Comparison of ENCODE assay signal across 8 mouse cellular contexts in the genomic region with DNA sequence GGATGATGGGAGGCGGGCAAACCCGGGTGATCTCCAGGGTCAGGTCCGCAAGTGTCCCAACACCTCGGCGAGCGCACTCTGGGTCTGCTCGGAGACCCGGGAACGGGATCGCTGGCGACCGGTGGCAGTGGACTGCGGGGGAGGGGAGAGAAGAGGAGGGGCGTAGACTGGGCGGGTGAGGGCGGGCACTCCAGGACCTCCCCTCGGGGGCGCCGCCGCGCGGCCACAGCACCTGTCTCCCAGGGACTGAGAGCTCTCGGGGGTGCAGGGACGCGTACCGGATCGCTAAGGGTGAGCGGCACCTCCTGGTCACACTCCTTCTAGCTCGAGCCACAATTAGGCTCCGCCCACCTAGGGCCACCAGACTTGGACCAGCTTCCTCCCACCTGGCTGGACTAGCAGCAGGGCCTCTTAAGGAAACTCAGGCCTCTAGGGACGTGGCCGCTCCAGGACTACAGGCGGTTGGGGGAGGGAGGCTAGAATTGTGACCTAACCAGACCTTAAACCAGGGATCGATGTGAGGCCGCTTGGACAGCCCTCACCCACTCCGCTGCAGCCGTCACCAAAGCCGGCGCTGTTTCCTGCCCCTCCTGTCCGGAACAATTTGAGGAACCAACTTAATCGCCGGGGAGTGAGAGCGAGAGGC. TPM values are rescaled to one million over a fixed set of nuclear protein-coding genes. Genes with fewer than 3 reads are reported as not detected.
A peak's percentile ranks its signal among the peaks of the same experiment; 100 is the strongest.
DNase-seq lines count a peak whose midpoint lies in the region; ATAC-seq lines count a peak whose summit lies in the region.

TSS of gene Cmtm8 (minus strand) at position 140 of the 646 bp plus-strand sequence.

- H3K9ac ChIP-seq in limb, embryonic 11.5 days (ENCODE audit: low read length): peak within 1 kb of the TSS; percentile 56
- peak within 1 kb of the TSS; percentile 68 for H3K9ac ChIP-seq in midbrain, embryonic 11.5 days (ENCODE audit: low read length)

- peak within 1 kb of the TSS; percentile 97 for H3K4me2 ChIP-seq in limb, embryonic 11.5 days (ENCODE audit: low read depth, severe bottlenecking)
- peak within 1 kb of the TSS; percentile 98 for H3K4me2 ChIP-seq in midbrain, embryonic 11.5 days

- H3K36me3 ChIP-seq in limb, embryonic 11.5 days (ENCODE audit: control insufficient read depth, insufficient read depth, low read length): no peaks in the 10 kb centered on the region
- no peaks in the 10 kb centered on the region for H3K36me3 ChIP-seq in midbrain, embryonic 11.5 days (ENCODE audit: control insufficient read depth, insufficient read depth, low read length)

- DNase-seq in adrenal gland, adult (ENCODE audit: inconsistent age in 2 of 2, low spot score in 1 of 2): peak; percentile 64 to 89
- peak; percentile 28 to 31 for DNase-seq in cerebellum, postnatal 36 days
- peak; percentile 72 for DNase-seq in gastrocnemius, postnatal 25 days
- DNase-seq in hindlimb bud, embryonic 11.5 days (ENCODE audit: extremely low spot score, low read depth, low spot score): peak; percentile 22
- DNase-seq in limb, embryonic 11.5 days (ENCODE audit: low spot score): peak; percentile 79
- peak; percentile 96 for DNase-seq in midbrain, embryonic 11.5 days (ENCODE audit: low spot score, missing footprints)
- peak; percentile 62 for DNase-seq in skeletal muscle tissue, adult 2 months (ENCODE audit: low read depth, low spot score)

- H3K27ac ChIP-seq in limb, embryonic 11.5 days (replicated peaks; ENCODE audit: low read depth, low read length): no peak within 1 kb of the TSS
- H3K27ac ChIP-seq in midbrain, embryonic 11.5 days (ENCODE audit: low read depth, low read length): no peak within 1 kb of the TSS

- WGBS in limb, embryonic 11.5 days: under 1% methylated on average over 42 of the region's 43 CpGs
- under 1% methylated on average over 33 of the region's 43 CpGs for WGBS in midbrain, embryonic 11.5 days

- H3K9me3 ChIP-seq in limb, embryonic 11.5 days (ENCODE audit: control insufficient read depth, low read length): no peaks in the 10 kb centered on the region
- no peaks in the 10 kb centered on the region for H3K9me3 ChIP-seq in midbrain, embryonic 11.5 days (ENCODE audit: control insufficient read depth, low read length)

- peak; percentile 86 for ATAC-seq in limb, embryonic 11.5 days (ENCODE audit: insufficient number of reproducible peaks, low FRiP score, low TSS enrichment, low read depth)
- peak; percentile 91 for ATAC-seq in midbrain, embryonic 11.5 days (ENCODE audit: low FRiP score)
- ATAC-seq in inflammation-experienced regulatory T-cells, adult 6 months: no peak

- 0 out of 2 replicates have a peak, but pooled peaks cover 2% of the 10 kb centered on the region for H3K4me1 ChIP-seq in limb, embryonic 11.5 days (ENCODE audit: control insufficient read depth, insufficient read depth, low read length)
- H3K4me1 ChIP-seq in midbrain, embryonic 11.5 days (ENCODE audit: control insufficient read depth, insufficient read depth, low read length): peaks cover 7% of the 10 kb centered on the region

- no peaks in the 10 kb centered on the region for H3K27me3 ChIP-seq in limb, embryonic 11.5 days (ENCODE audit: control insufficient read depth, insufficient read depth, low read length)
- peaks cover 11% of the 10 kb centered on the region; the same call in 1 of the 2 replicates for H3K27me3 ChIP-seq in midbrain, embryonic 11.5 days (ENCODE audit: control insufficient read depth, insufficient read depth, low read length)

- H3K4me3 ChIP-seq in limb, embryonic 11.5 days (ENCODE audit: low read depth, low read length): peak within 1 kb of the TSS; percentile 66
- peak within 1 kb of the TSS; percentile 62 for H3K4me3 ChIP-seq in midbrain, embryonic 11.5 days (ENCODE audit: low read depth, low read length)

RNA-seq across cellular contexts. Expression of gene Cmtm8, which starts in this region (rescaled TPM):
- total RNA-seq in gastrocnemius, postnatal 25 days (2021): 1 to 10 TPM; 1.9 to 2.2 TPM
- 17.3 and 17.6 TPM in 2 replicates for polyA plus RNA-seq in limb, embryonic 11.5 days (2014; fragmentation: Nextera tagmentation; extraction: Ambion mirVana)
- polyA plus RNA-seq in midbrain, embryonic 11.5 days (2014; fragmentation: Nextera tagmentation; extraction: Ambion mirVana): 13.6 and 15.5 TPM in 2 replicates
- polyA plus RNA-seq in inflammation-experienced regulatory T-cells, adult 6 months (2017; shearing (Covaris generic)): not detected

Comparison
In these comparisons a context has a peak if more than half of its experiments do, and no peak if none do; other contexts are left out.
1. RNA of gene Cmtm8 (polyA plus RNA-seq): 17.3 to 17.6 TPM in limb, embryonic 11.5 days and 13.6 to 15.5 TPM in midbrain, embryonic 11.5 days; not detected in inflammation-experienced regulatory T-cells, adult 6 months; every median in the first group is over 10 times any median in the second.
2. DNase-seq: peak in every context shown above with its lines; median percentile 96 in midbrain, embryonic 11.5 days; 79 in limb, embryonic 11.5 days; 76 in adrenal gland, adult; 72 in gastrocnemius, postnatal 25 days; 62 in skeletal muscle tissue, adult 2 months; 30 in cerebellum, postnatal 36 days; 22 in hindlimb bud, embryonic 11.5 days.